Mouse (Mus musculus) c-Kit-positive CD71-negative TER-119-negative erythroid progenitor cells, embryonic 14.5 days (primary cell): Measurements from ENCODE around the gene Atm.

Experiments
- DNase-seq: peaks from one replicate; pipeline ENCODE4 v3.0.0-alpha.2; 2013; ENCODE audit warnings: low read depth

Atm gene

DNA sequence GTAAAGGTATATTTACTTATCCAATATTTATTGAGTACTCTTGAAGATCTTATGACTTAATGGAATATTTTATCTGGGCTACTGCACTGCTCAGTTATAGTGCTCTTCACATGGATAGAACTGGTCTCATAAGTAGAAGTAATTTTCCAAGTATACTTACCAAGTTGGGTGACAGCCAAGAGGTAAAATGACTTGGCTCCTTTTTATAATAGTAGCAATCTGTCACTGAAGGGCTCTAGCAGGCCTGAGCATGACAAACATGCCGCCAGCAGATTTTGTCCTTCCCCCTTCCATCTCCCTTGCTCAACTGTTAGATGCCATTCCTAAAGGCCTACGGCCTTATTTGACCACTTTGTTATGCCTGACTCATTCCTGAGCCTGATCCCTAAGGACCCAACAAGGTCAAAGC, 127.6 kb downstream of the Atm start:
- no peak for DNase-seq

DNA sequence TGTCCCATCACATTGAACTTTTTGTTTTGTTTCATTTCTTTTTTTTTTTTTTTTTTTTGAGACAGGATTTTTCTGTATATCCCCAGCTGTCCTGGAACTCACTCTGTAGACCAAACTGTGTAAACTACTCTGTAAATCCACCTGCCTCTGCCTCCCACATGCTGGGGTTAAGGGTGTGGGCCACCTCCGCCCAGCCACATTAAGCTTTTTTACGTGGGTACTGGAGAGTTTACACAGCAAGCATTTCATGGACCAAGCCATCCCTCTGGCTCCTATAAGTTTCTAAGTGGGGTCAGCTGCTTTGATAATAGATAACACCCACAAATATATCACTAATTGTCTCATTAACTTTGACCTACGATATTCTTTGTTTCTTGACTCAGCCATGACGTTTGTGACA, 128.0 kb downstream of the Atm start:
- DNase-seq: no peak

DNA sequence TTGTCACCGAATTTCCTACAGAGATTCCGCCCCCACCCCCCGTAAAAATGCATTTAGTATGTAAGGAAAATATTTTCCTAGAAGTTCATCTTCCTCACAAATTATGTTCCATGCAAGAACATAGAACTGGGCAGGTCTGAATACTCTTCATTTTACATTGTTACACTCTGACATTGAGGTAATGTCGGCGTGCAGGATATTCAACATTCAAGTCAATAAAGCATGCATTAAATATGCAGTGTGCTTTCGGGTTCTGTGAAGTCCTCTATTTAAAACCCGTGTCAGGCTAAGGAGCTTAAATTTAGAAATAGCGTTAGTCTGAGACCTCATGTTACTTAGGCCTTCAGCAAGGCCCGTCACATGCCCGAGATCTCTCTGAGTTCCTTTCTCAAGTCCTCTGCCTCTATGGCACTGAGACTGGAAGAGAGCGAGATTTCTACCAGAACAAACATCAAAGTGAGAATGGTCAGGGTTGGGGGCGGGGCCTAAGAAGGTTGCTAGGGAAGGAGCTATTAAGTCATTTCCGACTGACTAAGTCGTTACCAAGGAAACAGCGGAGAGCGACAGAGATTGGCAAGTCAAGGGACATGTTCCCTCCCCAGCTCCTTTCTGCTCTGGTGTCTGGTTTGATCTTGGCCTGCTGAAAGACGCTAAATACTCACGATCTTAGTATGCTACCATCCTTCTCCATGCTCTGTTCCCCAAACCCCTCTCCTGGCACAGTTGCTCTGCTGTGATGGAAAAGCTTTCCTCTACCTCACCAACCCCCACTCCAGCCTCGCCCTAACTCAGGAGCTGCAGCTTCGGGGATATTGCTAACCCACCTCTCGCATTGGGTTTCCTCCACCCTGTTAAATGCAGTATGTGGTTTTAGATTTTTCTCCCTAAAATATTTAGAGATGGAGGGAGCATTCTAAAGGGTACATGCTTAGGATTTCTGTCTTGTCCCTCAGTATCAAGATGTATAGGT, 131.5 kb downstream of the Atm start:
- DNase-seq: peak; percentile 58

DNA sequence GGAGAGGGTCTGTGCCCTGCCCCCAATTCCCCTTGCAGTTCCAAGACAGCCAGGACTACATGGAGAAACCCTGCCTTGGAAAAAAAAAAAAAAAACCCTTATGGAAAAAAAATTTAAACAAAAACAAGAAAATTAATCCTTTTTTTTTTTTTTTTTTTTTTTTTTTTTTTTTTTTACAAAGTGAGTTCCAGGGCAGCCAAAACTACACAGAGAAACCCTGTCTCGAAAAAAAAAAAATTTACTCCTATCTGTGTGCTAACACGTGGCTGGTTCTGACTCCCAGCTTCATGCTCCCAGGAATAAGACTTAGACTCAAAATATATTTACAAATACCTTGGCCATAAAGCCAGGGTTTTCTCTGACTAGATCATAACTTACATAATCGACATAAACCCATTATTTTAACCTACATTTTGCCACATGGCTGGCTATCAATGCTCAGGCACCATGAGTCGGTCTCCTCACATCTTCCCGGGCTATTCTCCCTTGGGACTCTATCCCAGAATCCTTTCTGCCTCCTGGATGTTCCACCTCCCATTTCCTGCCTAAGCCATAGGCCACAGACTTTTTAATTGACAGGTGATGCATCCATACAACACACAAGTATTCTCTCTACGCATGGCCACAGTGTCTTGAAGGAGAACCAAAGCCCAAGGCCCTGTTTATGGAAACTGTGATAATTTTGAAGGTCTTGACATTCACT, 132.3 kb downstream of the Atm start:
- no peak for DNase-seq

DNA sequence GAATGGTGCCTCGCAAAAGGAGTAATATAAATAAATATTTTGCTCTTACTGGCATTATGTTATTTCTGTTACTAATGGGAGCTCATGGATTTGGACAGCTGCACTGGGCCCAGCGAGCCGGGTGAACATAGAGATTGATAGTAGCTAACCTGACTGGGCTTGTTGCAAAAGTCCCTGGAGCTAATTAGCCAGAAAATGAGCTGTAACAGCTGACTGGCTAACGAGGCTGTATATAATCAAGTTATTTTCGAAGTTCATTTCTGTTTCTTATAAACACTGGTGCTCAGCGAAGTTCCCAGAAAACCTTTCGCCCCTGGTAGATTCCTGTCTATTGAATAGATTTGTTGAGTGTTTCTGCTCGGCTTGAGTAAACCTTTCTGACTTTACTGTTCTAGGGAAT, 133.5 kb downstream of the Atm start:
- no peak for DNase-seq

DNA sequence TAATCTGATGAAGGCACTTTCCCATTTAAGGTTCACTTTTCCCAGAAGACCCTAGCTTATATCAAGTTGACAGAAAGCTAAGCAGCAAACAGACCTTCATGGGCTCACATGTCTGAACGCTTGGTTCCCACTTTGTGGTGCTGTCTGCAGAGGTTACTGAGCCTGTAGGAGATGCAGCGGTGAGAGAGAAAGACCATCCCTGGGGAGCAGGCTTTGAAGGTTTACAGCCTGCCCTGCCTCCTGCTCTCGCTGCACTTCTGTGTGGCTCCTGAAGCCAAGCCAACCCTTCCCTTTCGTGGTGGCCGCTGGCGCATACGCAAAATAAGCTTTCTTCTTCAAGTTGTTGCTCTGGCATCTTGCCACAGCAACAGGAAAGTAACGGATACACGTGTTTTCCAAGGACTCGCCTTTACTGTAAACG, 134.2 kb downstream of the Atm start, which contains the start of gene 4930550C14Rik:
Gene 4930550C14Rik (plus strand): TSS at position 35 of the 421 bp plus-strand sequence.
- no peak for DNase-seq

DNA sequence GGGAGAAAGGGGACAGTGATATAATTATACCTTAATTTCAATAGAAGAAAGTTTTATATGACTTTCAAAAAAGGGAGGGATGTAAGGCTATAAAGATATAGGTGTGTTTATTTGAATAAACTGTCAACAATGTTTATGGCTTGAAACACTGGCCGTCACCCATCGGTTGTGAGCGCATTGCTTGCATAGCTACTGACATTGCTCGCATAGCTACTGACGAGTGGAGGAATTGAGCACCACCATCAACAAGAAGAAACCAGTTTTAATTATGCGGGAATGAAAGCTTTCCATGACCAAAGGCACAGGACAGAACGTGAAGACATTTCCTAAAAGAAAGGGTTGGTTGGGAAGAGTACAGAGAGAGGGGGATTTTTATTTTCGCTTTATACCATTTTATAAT, 135.4 kb downstream of the Atm start:
- no peak for DNase-seq

DNA sequence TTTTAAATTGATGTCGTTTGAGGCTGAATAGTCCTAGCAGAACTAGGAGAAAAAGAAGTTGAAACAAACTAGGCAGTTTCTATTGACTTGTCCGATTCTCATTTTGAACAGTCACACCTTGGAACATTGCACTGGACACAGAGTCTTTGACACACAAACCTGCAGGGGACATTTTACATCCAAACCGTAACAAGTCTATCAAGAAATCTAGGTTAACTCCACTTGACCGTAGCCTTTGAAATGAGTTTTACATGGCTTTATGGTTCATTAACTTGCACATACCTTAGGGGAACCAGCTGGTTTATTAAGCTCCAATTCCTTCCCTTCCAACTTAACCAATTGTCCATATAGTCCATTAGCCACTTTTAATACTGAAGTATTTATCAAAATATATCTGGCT, 135.8 kb downstream of the Atm start:
- no peak for DNase-seq

DNA sequence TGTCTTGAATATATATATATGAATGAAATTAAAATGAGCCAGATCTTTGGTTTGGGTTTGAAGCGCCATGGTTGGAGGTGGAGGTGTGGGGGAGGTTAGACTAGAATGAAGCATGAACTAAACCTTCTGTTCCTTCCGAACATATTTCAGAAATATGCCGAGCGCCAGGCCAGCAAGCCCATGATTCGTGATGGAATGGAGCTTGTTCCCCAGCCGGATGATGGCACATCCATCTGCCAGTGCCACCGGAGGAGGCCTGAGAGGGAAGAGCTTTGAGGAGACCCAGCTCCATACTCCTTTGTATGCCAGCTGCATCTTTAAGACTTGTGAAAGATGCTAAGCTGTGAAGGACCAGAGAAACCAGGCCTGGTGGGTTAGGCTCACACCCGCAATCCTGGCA, 137.0 kb downstream of the Atm start:
- no peak for DNase-seq

DNA sequence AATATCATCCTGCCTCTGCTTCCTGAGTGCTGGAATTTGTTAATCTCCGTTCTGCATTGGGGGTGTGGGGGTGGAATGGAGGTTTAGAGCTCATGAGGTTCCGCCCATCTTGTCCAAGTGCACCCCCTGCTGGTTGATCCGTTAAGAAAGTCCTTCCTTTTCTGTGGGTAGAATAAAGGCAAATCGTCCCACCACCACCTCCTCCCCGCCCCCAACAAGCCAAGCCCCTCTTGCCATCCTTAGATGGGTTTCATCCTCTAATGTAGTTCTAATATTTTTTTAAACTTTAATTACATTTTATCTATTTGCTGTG, 138.2 kb downstream of the Atm start:
- peak; percentile 76 for DNase-seq

DNA sequence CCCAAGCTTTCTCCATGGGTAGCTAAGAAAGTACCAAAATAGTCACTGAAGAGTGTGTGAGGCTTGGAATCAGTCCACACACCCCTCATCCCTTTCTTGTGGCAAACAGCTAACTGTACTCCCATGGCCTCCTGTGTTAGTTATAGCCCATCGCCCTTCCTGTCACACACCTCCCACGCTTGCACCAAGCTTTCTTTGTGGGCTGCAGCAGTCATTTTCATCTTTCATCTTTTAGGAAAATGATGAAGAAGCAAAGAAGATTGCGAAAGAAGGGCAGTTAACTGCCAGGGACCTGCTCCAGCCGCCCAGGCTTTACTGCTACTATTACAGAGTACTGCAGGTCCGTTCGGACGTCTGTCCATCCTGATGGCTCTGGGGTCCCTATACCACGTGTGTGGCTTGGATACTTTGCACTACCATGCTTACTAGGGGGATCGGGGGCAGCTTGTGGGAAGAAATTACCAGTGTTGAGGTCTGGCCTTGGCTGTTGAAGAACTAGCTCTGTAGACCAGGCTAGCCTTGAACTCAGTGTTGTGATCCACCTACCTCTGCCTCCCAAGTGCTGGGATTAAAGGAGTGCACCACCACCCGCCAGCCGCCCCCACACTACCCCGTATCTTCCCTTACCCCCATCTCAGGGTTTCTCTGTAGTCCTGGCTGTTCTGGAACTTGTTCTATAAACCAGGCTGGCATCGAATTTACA, 138.7 kb downstream of the Atm start:
- DNase-seq: no peak

DNA sequence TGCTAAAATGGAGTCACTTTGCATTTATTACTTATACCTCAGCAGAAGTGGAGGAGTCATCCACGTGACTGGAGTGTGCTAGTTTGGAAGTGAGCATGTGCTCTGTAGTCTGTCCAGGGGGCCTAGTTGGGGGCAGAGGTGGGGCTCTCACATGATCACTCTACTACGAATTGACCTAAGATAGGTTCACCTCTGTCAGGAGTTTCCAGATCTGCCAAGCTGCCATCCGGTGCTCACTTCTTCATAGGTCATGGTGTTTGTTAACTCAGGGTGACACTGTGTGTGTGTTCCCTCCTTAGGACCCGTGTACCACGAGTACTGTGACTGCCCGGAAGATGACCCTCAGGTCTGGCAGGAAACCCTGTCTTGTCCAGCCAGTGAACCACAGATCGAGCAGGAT, 146.4 kb downstream of the Atm start:
- DNase-seq: no peak
